Mouse (Mus musculus) embryonic facial prominence, embryonic 15.5 days (tissue): Measurements from ENCODE around the gene Ppp4r4. TPM values are rescaled to one million over a fixed set of nuclear protein-coding genes. Genes with fewer than 3 reads are reported as not detected.
"Not testable (repeated sequence)": the region's sequence is repeated elsewhere in the genome, so short reads cannot be mapped to it uniquely, and the experiment has no call there.

Experiments used
- ATAC-seq: fragments of 200-750 bp; cut with Nextera tagmentation; 2 replicates; pipeline ENCODE4 v1.8.0; 2017; ENCODE audit warnings: low read depth, moderate TSS enrichment; ENCODE audit not compliant: insufficient number of reproducible peaks, low FRiP score, low TSS enrichment
- H3K27ac ChIP-seq: fragments of 300-500 bp; sonication (generic); replicated peaks from 2 replicates; pipeline ENCODE4 v1.5.1; 2015; ENCODE audit warnings: mild to moderate bottlenecking, inconsistent platforms
- H3K27me3 ChIP-seq: fragments of 300-500 bp; sonication (generic); 2 replicates; pipeline ENCODE4 v1.6.1; 2015; ENCODE audit warnings: inconsistent platforms
- H3K36me3 ChIP-seq: fragments of 300-500 bp; sonication (generic); 2 replicates; pipeline ENCODE4 v1.6.1; 2015; ENCODE audit warnings: mild to moderate bottlenecking, inconsistent platforms
- H3K4me1 ChIP-seq: fragments of 300-500 bp; sonication (generic); 2 replicates; pipeline ENCODE4 v1.6.1; 2015; ENCODE audit warnings: inconsistent platforms
- H3K4me2 ChIP-seq: fragments of 300-500 bp; sonication (generic); replicated peaks from 2 replicates; pipeline ENCODE4 v1.6.1; 2015; ENCODE audit warnings: mild to moderate bottlenecking, inconsistent platforms
- H3K4me3 ChIP-seq: fragments of 300-500 bp; sonication (generic); replicated peaks from 2 replicates; pipeline ENCODE4 v1.5.1; 2015; ENCODE audit warnings: mild to moderate bottlenecking, inconsistent platforms
- H3K9ac ChIP-seq: fragments of 300-500 bp; sonication (generic); 2 replicates; pipeline ENCODE4 v1.6.1; 2015; ENCODE audit warnings: inconsistent platforms
- H3K9me3 ChIP-seq: fragments of 300-500 bp; sonication (generic); replicated peaks from 2 replicates; pipeline ENCODE4 v1.6.1; 2016; ENCODE audit warnings: inconsistent platforms
- WGBS: fragments of 180-500 bp; shearing (Covaris S2); methylation state at CpG from one replicate; pipeline ENCODE4 v1.1.7; 2015; 5-methylcytosine and 5-hydroxymethylcytosine counted together
- polyA plus RNA-seq: library from polyadenylated mRNA; unstranded; fragments of >200 nt; fragmentation: Nextera tagmentation; extraction: Ambion mirVana; gene quantifications from 2 replicates; pipeline ENCODE4 v1.2.1, GENCODE M21; 2015

The Ppp4r4 gene
- 1.4 and 2.5 TPM in 2 replicates for polyA plus RNA-seq

DNA sequence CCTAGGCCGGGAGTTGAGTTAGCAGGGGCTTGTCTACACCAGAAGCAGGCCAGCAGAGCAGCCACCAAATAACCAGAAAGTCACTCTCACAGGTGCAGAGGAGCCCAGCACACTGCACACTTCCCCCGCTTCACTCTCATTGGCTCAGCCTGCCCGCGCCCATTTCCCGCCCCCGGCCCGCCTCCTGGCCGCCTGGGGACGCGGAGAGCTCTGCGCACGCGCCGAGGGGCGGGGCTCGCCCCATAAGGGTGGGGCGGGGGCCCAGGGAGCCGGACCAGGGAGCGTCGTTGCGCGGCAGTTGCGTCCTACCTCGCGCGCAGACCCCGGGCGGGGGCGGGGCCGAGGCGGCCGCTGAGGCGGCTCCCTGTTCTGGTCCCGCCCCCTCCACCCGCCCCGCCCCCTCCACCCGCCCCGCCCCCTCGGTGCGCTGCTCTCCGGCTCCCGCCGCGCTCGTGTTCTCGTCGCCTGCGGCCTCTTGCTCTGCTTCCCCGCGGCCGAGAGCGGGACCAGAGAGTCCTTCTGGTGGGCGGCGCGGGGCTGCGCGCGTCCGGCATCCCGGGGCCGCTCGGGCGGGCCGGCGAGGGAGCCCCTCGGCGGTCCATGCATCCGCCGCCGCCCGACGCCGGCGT, at the start of gene Ppp4r4:
Ppp4r4 (plus strand) TSS at position 264 of the 629 bp plus-strand sequence.
- no peaks in the 10 kb centered on the region for H3K9me3 ChIP-seq
- H3K9ac ChIP-seq: peak within 1 kb of the TSS; percentile 44
- H3K4me1 ChIP-seq: peaks cover 9% of the 10 kb centered on the region
- peak; percentile 98 for ATAC-seq
- WGBS: under 1% methylated on average over 39 of the region's 74 CpGs
- no peaks in the 10 kb centered on the region for H3K36me3 ChIP-seq
- peak within 1 kb of the TSS; percentile 74 for H3K4me3 ChIP-seq
- peak within 1 kb of the TSS; percentile 100 for H3K4me2 ChIP-seq
- H3K27me3 ChIP-seq: peaks cover 10% of the 10 kb centered on the region
- H3K27ac ChIP-seq: no peak within 1 kb of the TSS

DNA sequence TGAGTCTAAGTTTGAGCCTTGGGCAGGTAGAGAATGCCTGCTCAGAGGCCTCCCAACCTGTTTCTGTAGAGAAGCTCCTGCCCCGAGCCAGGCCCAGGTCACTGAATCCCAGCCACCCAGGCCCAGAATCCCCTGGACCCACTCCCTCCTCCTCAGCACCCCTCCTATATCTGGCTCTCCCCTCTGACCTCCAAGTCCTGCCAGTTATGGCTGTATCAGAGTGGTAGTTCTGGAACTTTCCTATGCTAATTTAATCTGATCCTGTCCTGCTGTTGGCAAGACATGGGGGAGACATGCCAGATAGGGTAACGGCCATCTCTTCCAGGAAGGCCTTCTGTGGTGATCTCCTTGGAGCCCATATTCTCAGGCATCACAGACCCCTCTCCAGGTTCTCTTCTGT, 49.3 kb upstream of the Ppp4r4 start:
- no peak for ATAC-seq

DNA sequence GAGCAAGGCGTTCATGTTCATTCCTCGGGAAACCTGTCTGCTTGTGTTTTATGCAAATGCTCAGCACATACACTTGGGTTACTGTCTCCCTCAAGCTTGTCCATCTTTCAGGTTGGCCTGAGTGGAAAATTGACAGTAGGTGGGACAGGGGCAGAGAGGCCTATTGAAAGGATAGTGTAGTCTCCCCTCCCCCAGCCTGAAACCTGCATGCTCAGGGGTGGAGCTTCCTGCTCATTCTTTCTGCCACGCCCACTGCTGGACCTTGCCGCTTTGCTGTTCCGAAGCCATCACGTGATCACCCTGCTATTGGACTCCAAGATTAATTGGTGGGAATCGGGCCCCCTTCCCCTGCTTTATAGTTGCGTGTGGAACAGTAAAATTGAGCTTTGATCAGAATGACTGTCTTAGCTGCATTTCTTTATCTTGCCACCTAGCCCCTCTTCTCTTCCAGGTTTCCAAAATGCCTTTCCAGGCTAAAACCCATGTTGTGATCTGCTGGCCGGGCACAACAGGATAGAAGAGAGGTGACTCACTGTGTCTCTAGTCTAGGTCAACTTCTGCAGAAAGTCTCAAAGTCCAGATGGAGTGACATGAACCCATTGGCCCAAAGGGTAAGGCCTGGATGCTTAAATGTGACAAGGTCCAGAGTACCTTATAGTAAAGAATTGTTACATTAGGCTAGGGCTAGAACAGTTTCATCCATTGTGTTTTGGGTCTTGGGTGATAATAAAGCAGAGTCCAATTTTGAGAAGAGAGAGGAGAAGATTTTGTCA, 47.7 kb upstream of the Ppp4r4 start:
- H3K27ac ChIP-seq, H3K27me3 ChIP-seq, H3K4me1 ChIP-seq, H3K9ac ChIP-seq, ATAC-seq, H3K9me3 ChIP-seq, H3K36me3 ChIP-seq, H3K4me3 ChIP-seq, H3K4me2 ChIP-seq: not testable (repeated sequence)
- WGBS: 68% methylated on average over 9 of the region's 9 CpGs

More for the DNA sequence above, 49.3 kb upstream of the Ppp4r4 start:
- no peaks in the 10 kb centered on the region for H3K27me3 ChIP-seq
- no peak overlapping the region for H3K4me2 ChIP-seq
- WGBS: 79% methylated on average over 2 of the region's 2 CpGs
- H3K27ac ChIP-seq: no peak overlapping the region
- no peaks in the 10 kb centered on the region for H3K4me1 ChIP-seq
- H3K9ac ChIP-seq: no peak overlapping the region
- H3K4me3 ChIP-seq: no peak overlapping the region
- no peaks in the 10 kb centered on the region for H3K9me3 ChIP-seq
- no peaks in the 10 kb centered on the region for H3K36me3 ChIP-seq

DNA sequence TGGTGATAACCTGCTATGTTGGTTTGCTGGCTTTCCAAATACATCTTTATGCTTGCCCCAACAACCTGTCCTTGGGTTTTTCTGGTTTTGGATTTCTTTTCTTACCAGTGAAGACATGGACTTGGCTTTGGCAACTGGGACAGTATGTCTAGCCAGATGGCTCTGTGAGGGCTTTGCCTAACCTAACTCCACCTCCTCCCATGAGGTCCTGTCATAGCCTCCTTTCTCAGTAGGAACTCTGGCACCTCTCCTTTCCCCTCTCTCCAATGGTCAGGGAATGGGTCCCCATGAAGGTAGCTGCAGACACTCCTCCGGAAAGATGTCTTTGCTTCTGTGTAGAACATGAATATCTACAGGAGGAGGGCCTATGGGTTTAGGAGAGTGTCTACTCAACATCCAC, 45.4 kb upstream of the Ppp4r4 start:
- Histone ChIP-seq H3K4me2 (no peak overlapping the region), H3K9me3 (no peaks in the 10 kb centered on the region), H3K4me3 (no peak overlapping the region), H3K9ac (no peak overlapping the region), H3K27me3 (no peaks in the 10 kb centered on the region), H3K27ac (no peak overlapping the region), H3K36me3 (no peaks in the 10 kb centered on the region), H3K4me1 (no peaks in the 10 kb centered on the region)
- 76% methylated on average over 1 of the region's 1 CpGs for WGBS
- no peak for ATAC-seq

DNA sequence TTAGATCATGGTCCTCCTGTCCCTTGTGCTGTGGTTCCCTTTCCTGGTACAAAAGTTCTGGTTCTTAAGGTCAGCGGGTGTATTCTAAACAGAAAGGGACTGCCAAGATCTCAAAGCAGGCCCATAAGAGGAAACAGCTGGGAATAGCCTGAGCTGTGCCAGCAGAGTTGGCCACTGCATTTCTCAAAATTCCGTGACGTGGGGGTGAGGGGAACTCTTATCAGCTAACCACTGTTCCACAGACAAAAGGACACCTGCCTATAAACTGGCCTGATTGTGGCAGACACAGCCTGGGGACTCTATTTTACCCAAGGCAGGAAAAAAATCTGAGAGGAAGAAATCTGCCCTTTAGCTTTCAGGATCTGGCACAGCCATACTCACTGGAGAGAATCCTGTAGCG, 44.8 kb upstream of the Ppp4r4 start:
- Histone ChIP-seq H3K9me3 (no peaks in the 10 kb centered on the region), H3K9ac (no peak overlapping the region), H3K4me3 (no peak overlapping the region), H3K27ac (no peak overlapping the region), H3K4me2 (no peak overlapping the region), H3K4me1 (no peaks in the 10 kb centered on the region), H3K36me3 (no peaks in the 10 kb centered on the region), H3K27me3 (no peaks in the 10 kb centered on the region)
- ATAC-seq: no peak
- 49% methylated on average over 4 of the region's 4 CpGs for WGBS

DNA sequence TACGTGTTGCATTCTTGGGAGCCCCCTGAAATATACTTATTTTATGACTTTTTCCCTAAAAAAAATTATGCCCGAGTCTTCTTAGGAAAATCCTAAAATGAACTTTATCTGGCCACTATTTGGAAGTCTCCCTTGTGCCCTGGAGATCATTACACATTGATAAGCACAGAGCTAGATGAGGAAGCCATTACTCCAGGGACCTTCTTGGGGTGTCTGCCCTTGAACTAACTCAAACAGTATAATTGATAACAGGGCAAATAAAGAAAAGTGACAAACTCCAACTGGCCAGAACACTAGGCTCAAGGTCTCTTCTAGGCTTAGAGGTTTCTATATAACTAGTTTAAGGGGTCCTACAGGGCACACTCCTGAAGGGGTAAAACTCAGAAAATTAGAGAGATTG, 44.3 kb upstream of the Ppp4r4 start:
- H3K4me2 ChIP-seq: no peak overlapping the region
- no peak overlapping the region for H3K4me3 ChIP-seq
- ATAC-seq: no peak
- H3K36me3 ChIP-seq: no peaks in the 10 kb centered on the region
- H3K4me1 ChIP-seq: no peaks in the 10 kb centered on the region
- H3K27ac ChIP-seq: no peak overlapping the region
- no peaks in the 10 kb centered on the region for H3K9me3 ChIP-seq
- H3K27me3 ChIP-seq: no peaks in the 10 kb centered on the region
- 78% methylated on average over 2 of the region's 2 CpGs for WGBS
- H3K9ac ChIP-seq: no peak overlapping the region

DNA sequence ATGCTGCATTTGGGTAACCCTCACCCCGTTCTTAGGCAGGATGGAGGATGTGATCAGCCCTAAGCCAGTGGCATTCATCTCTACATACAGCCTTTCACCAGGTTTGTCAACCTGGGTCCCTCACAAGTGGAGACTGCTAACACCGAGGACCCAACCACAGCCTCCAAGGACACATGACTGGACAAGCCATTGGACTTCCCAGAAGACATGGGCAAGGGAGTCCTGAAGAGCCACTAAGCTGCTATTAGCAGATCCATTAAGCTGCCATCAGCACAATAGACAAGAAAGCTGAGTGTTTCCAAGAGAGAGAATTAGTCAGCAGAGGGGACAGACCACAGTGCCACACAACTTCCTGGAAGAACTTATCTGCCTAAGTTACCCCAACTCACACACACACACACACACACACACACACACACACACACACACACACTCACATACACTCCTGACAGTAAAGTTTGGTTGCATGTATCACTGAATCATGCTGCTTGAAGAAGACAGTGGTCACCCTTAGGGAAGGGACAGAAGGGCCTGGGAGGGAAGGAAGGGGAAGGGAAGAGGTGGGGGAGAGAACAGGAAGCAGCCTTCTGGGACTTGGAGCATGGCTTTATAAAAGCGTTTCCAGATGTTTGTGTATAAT, 40.9 kb upstream of the Ppp4r4 start:
- Histone ChIP-seq H3K36me3 (no peaks in the 10 kb centered on the region), H3K27me3 (no peaks in the 10 kb centered on the region), H3K4me1 (no peaks in the 10 kb centered on the region), H3K27ac (no peak overlapping the region), H3K4me2 (no peak overlapping the region), H3K9ac (no peak overlapping the region), H3K9me3 (no peaks in the 10 kb centered on the region), H3K4me3 (no peak overlapping the region)
- ATAC-seq: no peak
- 59% methylated on average over 3 of the region's 3 CpGs for WGBS

DNA sequence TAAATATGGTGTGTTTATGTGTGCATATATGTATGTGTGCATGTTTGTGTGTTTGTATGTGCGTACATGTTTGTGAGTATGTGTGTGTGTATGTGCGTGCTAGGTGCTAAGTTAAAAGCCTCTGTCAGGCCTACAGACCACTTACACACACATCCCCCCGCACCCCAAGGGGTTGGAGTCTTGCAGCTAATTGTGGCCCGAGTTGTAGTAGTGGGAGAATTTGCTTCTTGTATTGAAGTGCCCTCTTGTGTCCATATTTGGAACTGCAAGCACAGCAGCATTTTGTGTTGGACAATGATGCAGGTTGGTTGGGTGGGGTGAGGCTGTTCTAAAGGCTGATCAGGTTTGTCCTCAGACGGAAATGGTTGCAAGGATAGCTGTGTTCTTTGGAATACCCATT, 39.3 kb upstream of the Ppp4r4 start:
- WGBS: 33% methylated on average over 5 of the region's 5 CpGs

DNA sequence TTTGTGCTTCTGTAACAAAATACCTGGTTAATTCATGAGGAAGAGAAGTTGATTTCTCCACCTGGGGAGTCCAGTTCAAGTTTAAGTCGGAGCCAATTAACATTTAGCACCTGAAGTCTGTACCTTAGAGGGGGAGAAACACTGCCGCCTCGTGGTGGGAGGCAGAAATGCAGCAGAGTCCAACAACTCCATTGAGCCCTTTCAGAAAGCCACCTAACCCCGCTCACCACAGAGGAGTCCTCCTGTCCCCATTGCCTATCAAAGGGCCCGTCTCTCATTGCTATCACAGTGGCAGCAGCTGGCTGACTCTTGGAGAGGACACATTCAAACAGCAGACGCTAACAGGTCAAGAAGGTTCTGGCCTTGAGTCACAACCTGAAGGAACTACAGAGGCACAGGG, 37.6 kb upstream of the Ppp4r4 start:
- H3K27ac ChIP-seq: no peak overlapping the region
- no peaks in the 10 kb centered on the region for H3K27me3 ChIP-seq
- H3K4me1 ChIP-seq: no peaks in the 10 kb centered on the region
- no peaks in the 10 kb centered on the region for H3K36me3 ChIP-seq
- no peak overlapping the region for H3K4me3 ChIP-seq
- ATAC-seq: no peak
- 25% methylated on average over 6 of the region's 6 CpGs for WGBS
- no peak overlapping the region for H3K9ac ChIP-seq
- H3K4me2 ChIP-seq: no peak overlapping the region
- H3K9me3 ChIP-seq: no peaks in the 10 kb centered on the region

More for the DNA sequence above, 39.3 kb upstream of the Ppp4r4 start:
- H3K27ac ChIP-seq: no peak overlapping the region
- H3K4me3 ChIP-seq: no peak overlapping the region
- H3K4me2 ChIP-seq: no peak overlapping the region
- H3K36me3 ChIP-seq: no peaks in the 10 kb centered on the region
- no peak overlapping the region for H3K9ac ChIP-seq
- no peaks in the 10 kb centered on the region for H3K4me1 ChIP-seq
- H3K27me3 ChIP-seq: no peaks in the 10 kb centered on the region
- no peak for ATAC-seq
- H3K9me3 ChIP-seq: no peaks in the 10 kb centered on the region

DNA sequence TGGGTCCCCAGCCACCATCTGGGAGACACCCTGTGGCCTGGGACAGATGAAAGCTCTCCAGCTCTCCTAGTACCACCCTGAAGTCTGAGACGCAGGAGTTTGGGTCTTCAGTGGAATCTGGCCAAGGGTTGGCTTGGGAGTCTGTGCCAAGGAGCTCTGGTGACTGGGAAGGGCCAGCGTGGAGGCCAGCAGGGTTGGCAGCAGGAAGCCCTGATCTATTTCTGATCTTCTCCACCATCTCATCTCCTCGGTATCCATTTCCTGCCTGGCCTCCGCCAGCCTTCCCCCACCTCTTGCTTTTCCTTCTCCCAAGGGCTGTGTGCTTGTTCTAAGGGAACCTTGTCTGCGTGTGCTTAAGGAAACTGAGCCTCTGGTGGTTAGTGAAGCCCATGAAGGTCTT, 33.3 kb upstream of the Ppp4r4 start:
- 68% methylated on average over 5 of the region's 5 CpGs for WGBS

DNA sequence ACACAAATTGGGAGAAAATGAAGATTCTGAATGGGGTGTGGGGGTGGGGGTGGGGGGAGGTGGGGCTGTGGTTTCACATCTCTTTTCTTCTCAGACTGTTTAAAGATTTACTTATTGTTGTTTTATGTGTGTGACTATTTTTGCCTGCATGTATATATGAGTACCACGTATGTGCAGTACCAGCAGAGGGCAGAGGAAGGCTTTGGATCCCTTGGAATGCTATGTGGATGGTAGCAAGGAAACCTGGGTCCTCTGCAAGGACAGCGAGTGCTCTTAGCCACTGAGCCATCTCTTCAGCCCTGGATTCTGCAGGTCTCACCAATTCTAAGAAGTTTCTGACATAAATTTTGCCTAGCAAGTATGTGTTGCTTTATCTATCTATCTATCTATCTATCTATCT, 32.8 kb upstream of the Ppp4r4 start:
- H3K27ac ChIP-seq: no peak overlapping the region
- no peaks in the 10 kb centered on the region for H3K4me1 ChIP-seq
- H3K9me3 ChIP-seq: no peaks in the 10 kb centered on the region
- no peak overlapping the region for H3K9ac ChIP-seq
- no peak overlapping the region for H3K4me2 ChIP-seq
- H3K4me3 ChIP-seq: no peak overlapping the region
- 67% methylated on average over 2 of the region's 2 CpGs for WGBS
- no peaks in the 10 kb centered on the region for H3K36me3 ChIP-seq
- no peaks in the 10 kb centered on the region for H3K27me3 ChIP-seq
- no peak for ATAC-seq

More for the DNA sequence above, 33.3 kb upstream of the Ppp4r4 start:
- ATAC-seq: no peak
- Histone ChIP-seq H3K4me3 (no peak overlapping the region), H3K4me1 (no peaks in the 10 kb centered on the region), H3K27ac (no peak overlapping the region), H3K4me2 (no peak overlapping the region), H3K27me3 (no peaks in the 10 kb centered on the region), H3K9me3 (no peaks in the 10 kb centered on the region), H3K9ac (no peak overlapping the region), H3K36me3 (no peaks in the 10 kb centered on the region)
